Mouse (Mus musculus): ENCODE measurements at regions not wholly inside any gene's neighbourhood (a gene's known extent, or its start where the extent isn't known, plus 50 kb on each side); places are given as distances from the start of the nearest gene placed in this dataset.

DNA sequence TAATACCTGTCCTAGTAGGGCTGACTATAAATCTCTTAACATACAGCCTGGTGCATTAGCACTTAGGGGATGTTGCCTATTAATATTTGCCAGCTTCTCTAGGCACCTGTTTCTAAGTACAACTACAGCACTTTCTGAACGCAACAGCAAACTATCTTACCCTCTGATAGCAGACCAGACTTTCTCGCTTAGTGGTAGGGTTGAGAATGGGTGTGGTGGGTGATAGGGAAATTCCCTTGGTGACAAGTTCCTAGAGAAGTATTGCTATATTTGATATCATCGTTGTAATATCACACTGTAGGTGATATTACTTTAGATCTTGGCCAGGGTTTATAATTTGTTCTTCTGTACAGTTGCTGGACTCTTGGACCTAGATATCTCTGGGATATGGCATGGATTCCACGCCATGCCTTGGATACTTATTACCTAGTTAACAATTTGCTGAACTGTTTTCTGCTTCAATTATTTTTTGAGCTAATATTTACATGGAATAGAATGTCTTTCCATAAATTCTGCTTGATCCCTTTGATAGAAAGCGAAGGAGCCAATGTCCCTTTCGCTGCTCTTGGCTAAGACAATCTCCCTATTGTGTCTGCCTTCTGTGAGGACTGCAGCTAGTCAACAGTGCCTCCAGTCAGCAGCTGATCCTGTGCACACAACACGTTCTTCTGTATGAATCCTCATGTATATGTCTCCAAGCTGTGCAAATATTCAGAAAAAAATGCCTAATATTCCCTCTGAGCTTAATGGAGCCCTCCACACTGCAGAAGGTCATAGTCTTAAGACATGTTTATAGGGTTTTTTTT, 269.0 kb upstream of the Pik3r1 start:
- Histone ChIP-seq H3K27ac (ENCODE audit: insufficient read depth, low read depth, low read length) (no peak overlapping the region), H3K36me3 (ENCODE audit: control insufficient read depth, insufficient read depth, low read length) (no peaks in the 10 kb centered on the region), H3K4me1 (ENCODE audit: control insufficient read depth, insufficient read depth, low read length) (no peaks in the 10 kb centered on the region), H3K27me3 (replicated peaks; ENCODE audit: control insufficient read depth, insufficient read depth, low read length) (no peaks in the 10 kb centered on the region), H3K4me3 (ENCODE audit: insufficient read depth, low read depth, low read length) (no peak overlapping the region)
- no peak for TF ChIP-seq POLR2A (IDR thresholded peaks at IDR 0.05; ENCODE audit: low read depth, low read length)
- TF ChIP-seq CTCF (conservative IDR thresholded peaks at IDR 0.05; ENCODE audit: insufficient read depth, insufficient read length, low read depth, low read length) = no peak
- DNase-seq = no peak
- 63% methylated on average over 7 of the region's 7 CpGs for WGBS

DNA sequence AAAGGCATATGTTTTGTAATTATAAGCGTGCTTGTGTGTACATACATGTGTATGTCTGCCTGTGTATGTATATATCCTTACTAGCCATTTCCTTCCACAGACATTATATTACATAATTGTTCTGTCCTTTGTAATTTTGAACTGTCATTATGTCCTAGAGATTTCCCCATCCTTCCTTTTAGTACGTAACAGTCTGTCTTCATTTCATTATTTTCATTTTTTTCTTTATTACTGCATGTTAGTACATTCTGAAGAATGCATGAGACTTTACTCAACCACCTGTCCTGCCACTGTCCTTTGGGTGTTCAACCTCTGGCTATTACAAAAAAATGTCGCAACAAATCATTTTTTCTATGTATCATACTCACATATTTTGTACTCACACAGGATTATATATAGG, 292.2 kb upstream of the Pik3r1 start:
- H3K27ac ChIP-seq (ENCODE audit: insufficient read depth, low read depth, low read length) = no peak overlapping the region
- no peak for DNase-seq
- no peaks in the 10 kb centered on the region for H3K36me3 ChIP-seq (ENCODE audit: control insufficient read depth, insufficient read depth, low read length)
- no peak for TF ChIP-seq POLR2A (IDR thresholded peaks at IDR 0.05; ENCODE audit: low read depth, low read length)
- no peak for TF ChIP-seq CTCF (conservative IDR thresholded peaks at IDR 0.05; ENCODE audit: insufficient read depth, insufficient read length, low read depth, low read length)
- no peak overlapping the region for H3K4me3 ChIP-seq (ENCODE audit: insufficient read depth, low read depth, low read length)
- no peaks in the 10 kb centered on the region for H3K4me1 ChIP-seq (ENCODE audit: control insufficient read depth, insufficient read depth, low read length)
- 92% methylated on average over 3 of the region's 3 CpGs for WGBS
- no peaks in the 10 kb centered on the region for H3K27me3 ChIP-seq (replicated peaks; ENCODE audit: control insufficient read depth, insufficient read depth, low read length)

DNA sequence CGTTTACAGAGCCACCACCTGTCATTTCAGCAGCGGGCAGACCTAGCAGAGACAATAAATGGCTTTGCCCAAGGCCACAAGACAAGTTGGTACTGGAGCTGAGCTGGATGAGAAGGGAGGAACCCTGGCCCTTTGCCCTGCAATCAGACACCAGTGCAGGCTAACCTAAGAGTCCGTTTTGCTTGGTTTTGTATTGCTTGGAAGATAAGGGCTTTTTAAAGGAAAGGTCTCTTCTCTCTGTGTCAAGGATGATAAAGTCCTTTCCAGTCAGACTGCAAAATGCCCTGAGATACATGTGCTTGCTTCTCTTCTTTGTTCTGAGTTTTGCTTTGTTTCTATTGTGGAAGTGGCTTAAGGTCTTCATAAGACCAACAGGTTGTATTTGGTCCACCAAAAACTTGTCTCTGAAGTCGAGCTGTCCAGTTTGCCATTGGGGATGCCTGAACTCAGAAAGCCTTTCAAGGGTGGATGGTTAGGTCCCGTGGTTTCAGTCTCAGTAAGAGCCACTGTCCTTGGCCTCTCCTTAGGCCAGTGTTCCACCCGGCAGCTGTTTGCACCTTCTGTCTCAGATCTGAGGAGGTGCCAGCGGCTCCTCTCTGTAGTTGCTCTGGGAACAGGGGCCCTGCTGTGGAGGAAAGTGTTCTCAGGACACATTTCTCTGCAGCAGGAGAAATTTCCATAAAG, 296.7 kb upstream of the Pik3r1 start:
- TF ChIP-seq POLR2A (IDR thresholded peaks at IDR 0.05; ENCODE audit: low read depth, low read length) (no peak), CTCF (conservative IDR thresholded peaks at IDR 0.05; ENCODE audit: insufficient read depth, insufficient read length, low read depth, low read length) (no peak)
- WGBS = 44% methylated on average over 7 of the region's 7 CpGs
- DNase-seq = no peak
- Histone ChIP-seq H3K36me3 (ENCODE audit: control insufficient read depth, insufficient read depth, low read length) (no peaks in the 10 kb centered on the region), H3K4me3 (ENCODE audit: insufficient read depth, low read depth, low read length) (no peak overlapping the region), H3K4me1 (ENCODE audit: control insufficient read depth, insufficient read depth, low read length) (no peaks in the 10 kb centered on the region), H3K27ac (ENCODE audit: insufficient read depth, low read depth, low read length) (no peak overlapping the region), H3K27me3 (replicated peaks; ENCODE audit: control insufficient read depth, insufficient read depth, low read length) (no peaks in the 10 kb centered on the region)

DNA sequence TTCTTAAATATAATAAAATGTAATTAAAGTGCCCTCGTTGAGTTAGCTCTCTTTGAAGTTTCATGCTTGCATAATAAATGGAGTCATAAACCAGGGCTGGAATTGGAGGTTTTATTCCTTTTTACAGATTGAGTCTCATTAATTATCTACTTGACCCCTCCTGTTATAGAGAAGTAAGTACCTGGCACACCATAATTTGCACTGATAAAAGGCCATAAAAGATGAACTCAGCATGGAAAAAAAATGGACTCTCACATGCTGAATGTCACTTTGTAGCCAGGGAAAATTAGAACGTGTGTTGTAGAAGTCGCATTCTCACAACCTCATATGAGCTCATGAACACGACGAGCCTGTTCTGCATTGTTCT, 297.2 kb upstream of the Pik3r1 start:
- Histone ChIP-seq H3K4me1 (ENCODE audit: control insufficient read depth, insufficient read depth, low read length) (no peaks in the 10 kb centered on the region), H3K27me3 (replicated peaks; ENCODE audit: control insufficient read depth, insufficient read depth, low read length) (no peaks in the 10 kb centered on the region), H3K27ac (ENCODE audit: insufficient read depth, low read depth, low read length) (no peak overlapping the region), H3K4me3 (ENCODE audit: insufficient read depth, low read depth, low read length) (no peak overlapping the region), H3K36me3 (ENCODE audit: control insufficient read depth, insufficient read depth, low read length) (no peaks in the 10 kb centered on the region)
- DNase-seq = no peak
- TF ChIP-seq CTCF (conservative IDR thresholded peaks at IDR 0.05; ENCODE audit: insufficient read depth, insufficient read length, low read depth, low read length) = no peak
- no peak for TF ChIP-seq POLR2A (IDR thresholded peaks at IDR 0.05; ENCODE audit: low read depth, low read length)
- 68% methylated on average over 5 of the region's 5 CpGs for WGBS

DNA sequence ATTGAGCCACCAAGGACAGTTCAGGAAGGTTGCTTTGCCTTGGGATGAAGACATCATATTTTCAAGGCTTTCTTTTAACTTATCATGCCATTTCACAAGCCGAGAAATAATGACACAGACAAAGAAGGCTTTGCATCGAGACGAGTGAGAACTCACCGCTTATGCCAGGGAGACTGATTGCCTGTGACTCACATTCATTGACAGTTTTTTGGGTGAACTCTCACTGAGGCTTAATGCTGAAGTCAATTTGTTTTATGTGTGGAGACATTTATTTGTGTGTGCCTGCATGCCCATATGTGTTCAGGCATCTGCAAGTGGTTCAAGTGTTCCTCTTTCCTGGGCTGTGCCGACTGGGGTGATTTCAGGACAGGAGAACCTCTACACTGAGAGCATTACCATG, 297.8 kb upstream of the Pik3r1 start:
- TF ChIP-seq POLR2A (IDR thresholded peaks at IDR 0.05; ENCODE audit: low read depth, low read length) (no peak), CTCF (conservative IDR thresholded peaks at IDR 0.05; ENCODE audit: insufficient read depth, insufficient read length, low read depth, low read length) (no peak)
- DNase-seq = no peak
- WGBS = 89% methylated on average over 5 of the region's 5 CpGs

DNA sequence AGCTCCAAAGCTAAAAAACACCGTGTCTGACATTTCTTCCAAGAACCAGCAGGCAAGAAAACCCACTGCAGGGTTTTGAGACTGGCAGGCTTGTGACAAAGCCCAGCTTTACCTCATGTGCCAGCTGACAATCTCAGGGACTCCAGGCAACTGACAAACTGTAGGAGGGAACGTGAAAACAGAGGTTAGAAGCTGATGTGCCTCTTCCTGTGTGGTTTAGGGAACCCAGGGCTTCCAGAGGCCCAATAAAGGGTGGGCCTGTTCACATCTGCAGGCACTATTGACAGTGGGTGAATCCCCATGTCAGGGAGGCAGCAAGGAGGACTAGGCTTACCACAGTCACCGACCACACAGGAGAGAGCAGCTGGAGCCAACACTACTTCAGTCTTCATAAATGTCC, 302.7 kb upstream of the Pik3r1 start:
- Histone ChIP-seq H3K4me3 (ENCODE audit: insufficient read depth, low read depth, low read length) (no peak overlapping the region), H3K27ac (ENCODE audit: insufficient read depth, low read depth, low read length) (no peak overlapping the region), H3K36me3 (ENCODE audit: control insufficient read depth, insufficient read depth, low read length) (no peaks in the 10 kb centered on the region), H3K27me3 (replicated peaks; ENCODE audit: control insufficient read depth, insufficient read depth, low read length) (no peaks in the 10 kb centered on the region), H3K4me1 (ENCODE audit: control insufficient read depth, insufficient read depth, low read length) (no peaks in the 10 kb centered on the region)
- 72% methylated on average over 3 of the region's 3 CpGs for WGBS
- DNase-seq = no peak
- TF ChIP-seq CTCF (conservative IDR thresholded peaks at IDR 0.05; ENCODE audit: insufficient read depth, insufficient read length, low read depth, low read length) (no peak), POLR2A (IDR thresholded peaks at IDR 0.05; ENCODE audit: low read depth, low read length) (no peak)

More for the DNA sequence above, 297.8 kb upstream of the Pik3r1 start:
- Histone ChIP-seq H3K4me1 (ENCODE audit: control insufficient read depth, insufficient read depth, low read length) (no peaks in the 10 kb centered on the region), H3K27me3 (replicated peaks; ENCODE audit: control insufficient read depth, insufficient read depth, low read length) (no peaks in the 10 kb centered on the region), H3K36me3 (ENCODE audit: control insufficient read depth, insufficient read depth, low read length) (no peaks in the 10 kb centered on the region), H3K4me3 (ENCODE audit: insufficient read depth, low read depth, low read length) (no peak overlapping the region), H3K27ac (ENCODE audit: insufficient read depth, low read depth, low read length) (no peak overlapping the region)

DNA sequence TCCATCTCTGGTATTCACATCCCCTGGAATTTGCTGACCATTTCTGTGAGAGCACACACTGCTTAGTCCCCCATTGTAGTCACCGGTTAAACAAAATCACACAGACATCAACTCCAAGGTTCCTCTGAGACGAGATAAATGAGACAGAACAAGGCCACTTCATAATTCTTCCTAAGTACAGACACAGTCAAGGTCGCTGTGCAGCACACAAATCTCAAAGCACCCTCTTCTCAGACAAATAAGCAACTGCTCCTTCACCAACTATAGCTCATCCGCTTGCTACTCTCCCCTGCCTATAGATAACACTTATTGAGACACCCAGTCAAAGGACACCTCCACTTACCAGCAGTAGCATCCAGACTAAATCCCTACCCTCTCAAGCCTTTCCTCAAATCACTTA, 304.3 kb upstream of the Pik3r1 start:
- Histone ChIP-seq H3K27ac (ENCODE audit: insufficient read depth, low read depth, low read length) (no peak overlapping the region), H3K27me3 (replicated peaks; ENCODE audit: control insufficient read depth, insufficient read depth, low read length) (no peaks in the 10 kb centered on the region), H3K4me3 (ENCODE audit: insufficient read depth, low read depth, low read length) (no peak overlapping the region), H3K4me1 (ENCODE audit: control insufficient read depth, insufficient read depth, low read length) (no peaks in the 10 kb centered on the region), H3K36me3 (ENCODE audit: control insufficient read depth, insufficient read depth, low read length) (no peaks in the 10 kb centered on the region)
- DNase-seq = no peak
- TF ChIP-seq CTCF (conservative IDR thresholded peaks at IDR 0.05; ENCODE audit: insufficient read depth, insufficient read length, low read depth, low read length) = no peak
- no peak for TF ChIP-seq POLR2A (IDR thresholded peaks at IDR 0.05; ENCODE audit: low read depth, low read length)
- 83% methylated on average over 4 of the region's 4 CpGs for WGBS
